Comparison of ENCODE assay signal across 8 mouse cellular contexts in genomic region chr2:148874617-148875334, GRCm38 (mm10). TPM values are rescaled to one million over a fixed set of nuclear protein-coding genes. Genes with fewer than 3 reads are reported as not detected.
DNase-seq lines count a peak whose midpoint lies in the region; ATAC-seq and TF ChIP-seq lines count a peak whose summit lies in the region.

No protein-coding gene starts in this region.

- peak overlapping the region; percentile 80 for H3K9ac ChIP-seq in hindbrain, embryonic 15.5 days
- H3K9ac ChIP-seq in liver, embryonic 13.5 days = peak overlapping the region; percentile 77
- H3K9ac ChIP-seq in neural tube, embryonic 13.5 days = peak overlapping the region; percentile 86

- WGBS in hindbrain, embryonic 15.5 days = under 1% methylated on average over 34 of the region's 34 CpGs
- WGBS in liver, embryonic 13.5 days (ENCODE audit: insufficient replicate concordance) = under 1% methylated on average over 34 of the region's 34 CpGs
- WGBS in neural tube, embryonic 13.5 days = 1% methylated on average over 34 of the region's 34 CpGs

- no peak for DNase-seq in cerebellum, postnatal 4 days (ENCODE audit: low spot score in 2 of 2)
- peak; percentile 46 for DNase-seq in adrenal gland, postnatal 36 days
- DNase-seq in liver, embryonic 13.5 days = no peak
- DNase-seq in urinary bladder, postnatal 25 days (ENCODE audit: low spot score) = no peak

- peaks cover 16% of the 10 kb centered on the region for H3K36me3 ChIP-seq in hindbrain, embryonic 15.5 days
- peaks cover 11% of the 10 kb centered on the region; the same call in 1 of the 2 replicates for H3K36me3 ChIP-seq in liver, embryonic 13.5 days
- peaks cover 24% of the 10 kb centered on the region for H3K36me3 ChIP-seq in neural tube, embryonic 13.5 days

- no peak for TF ChIP-seq POLR2A in embryonic fibroblast, embryonic 13.5 days (IDR thresholded peaks at IDR 0.05; ENCODE audit: low read depth, low read length)

- H3K4me2 ChIP-seq in hindbrain, embryonic 15.5 days = peak overlapping the region; percentile 92
- H3K4me2 ChIP-seq in liver, embryonic 13.5 days = peak overlapping the region; percentile 83
- H3K4me2 ChIP-seq in neural tube, embryonic 13.5 days = peak overlapping the region; percentile 92

- peak overlapping the region; percentile 88 for H3K4me3 ChIP-seq in embryonic fibroblast, embryonic 13.5 days (ENCODE audit: insufficient read depth, low read length)
- H3K4me3 ChIP-seq in hindbrain, embryonic 15.5 days = peak overlapping the region; percentile 81
- H3K4me3 ChIP-seq in liver, embryonic 13.5 days (replicated peaks) = peak overlapping the region; percentile 80
- peak overlapping the region; percentile 92 for H3K4me3 ChIP-seq in neural tube, embryonic 13.5 days

- H3K4me1 ChIP-seq in embryonic fibroblast, embryonic 13.5 days (ENCODE audit: control insufficient read depth, insufficient read depth, low read length) = peaks cover 10% of the 10 kb centered on the region
- peaks cover 30% of the 10 kb centered on the region for H3K4me1 ChIP-seq in hindbrain, embryonic 15.5 days (replicated peaks)
- H3K4me1 ChIP-seq in liver, embryonic 13.5 days (replicated peaks) = peaks cover 31% of the 10 kb centered on the region
- peaks cover 31% of the 10 kb centered on the region for H3K4me1 ChIP-seq in neural tube, embryonic 13.5 days (replicated peaks)

- TF ChIP-seq CTCF in embryonic fibroblast, embryonic 13.5 days (IDR thresholded peaks at IDR 0.05; ENCODE audit: borderline replicate concordance, insufficient read depth, low read length) = no peak

- ATAC-seq in cerebellum, adult (ENCODE audit: insufficient number of reproducible peaks, low FRiP score, low TSS enrichment) = peak; percentile 32
- ATAC-seq in hindbrain, embryonic 15.5 days (ENCODE audit: low FRiP score, low read depth) = peak; percentile 77
- peak; percentile 80 for ATAC-seq in liver, embryonic 13.5 days (ENCODE audit: low read depth)
- ATAC-seq in neural tube, embryonic 13.5 days (ENCODE audit: low read depth) = peak; percentile 80

- H3K27ac ChIP-seq in embryonic fibroblast, embryonic 13.5 days (ENCODE audit: insufficient read depth, low read length) = peak overlapping the region; percentile 35
- peak overlapping the region; percentile 87 for H3K27ac ChIP-seq in hindbrain, embryonic 15.5 days (replicated peaks)
- peak overlapping the region; percentile 76 for H3K27ac ChIP-seq in liver, embryonic 13.5 days
- peak overlapping the region; percentile 88 for H3K27ac ChIP-seq in neural tube, embryonic 13.5 days (replicated peaks)

- H3K27me3 ChIP-seq in hindbrain, embryonic 15.5 days = no peaks in the 10 kb centered on the region
- H3K27me3 ChIP-seq in liver, embryonic 13.5 days = no peaks in the 10 kb centered on the region
- no peaks in the 10 kb centered on the region for H3K27me3 ChIP-seq in neural tube, embryonic 13.5 days

- H3K9me3 ChIP-seq in hindbrain, embryonic 15.5 days = no peaks in the 10 kb centered on the region
- H3K9me3 ChIP-seq in liver, embryonic 13.5 days (replicated peaks) = no peaks in the 10 kb centered on the region
- no peaks in the 10 kb centered on the region for H3K9me3 ChIP-seq in neural tube, embryonic 13.5 days

RNA-seq across cellular contexts. Expression of gene Cst3, which starts 0.7 kb away (rescaled TPM):
- total RNA-seq in adrenal gland, postnatal 36 days (2021) = 100 to 1,000 TPM; 740 to 871 TPM
- polyA plus RNA-seq in embryonic fibroblast, embryonic 13.5 days (2011; ENCODE audit: insufficient read length, low read depth, missing spikeins) = 381 and 419 TPM in 2 replicates
- polyA plus RNA-seq in hindbrain, embryonic 15.5 days (2015; fragmentation: Nextera tagmentation; extraction: Ambion mirVana) = 672 and 703 TPM in 2 replicates
- polyA plus RNA-seq in liver, embryonic 13.5 days (2015; fragmentation: Nextera tagmentation; extraction: Ambion mirVana) = 128 and 144 TPM in 2 replicates
- 512 and 524 TPM in 2 replicates for polyA plus RNA-seq in neural tube, embryonic 13.5 days (2015; fragmentation: Nextera tagmentation; extraction: Ambion mirVana)

RNA-seq across cellular contexts. Expression of gene 9230104L09Rik, which starts 9.9 kb away (rescaled TPM):
- 1 to 10 TPM in 1 of 2 experiments, not detected in 1; 1.7 TPM for total RNA-seq in adrenal gland, postnatal 36 days (2021)
- not detected in 2 replicates for polyA plus RNA-seq in embryonic fibroblast, embryonic 13.5 days (2011; ENCODE audit: insufficient read length, low read depth, missing spikeins)
- not detected in 2 replicates for polyA plus RNA-seq in hindbrain, embryonic 15.5 days (2015; fragmentation: Nextera tagmentation; extraction: Ambion mirVana)
- not detected in 2 replicates for polyA plus RNA-seq in liver, embryonic 13.5 days (2015; fragmentation: Nextera tagmentation; extraction: Ambion mirVana)
- not detected in 2 replicates for polyA plus RNA-seq in neural tube, embryonic 13.5 days (2015; fragmentation: Nextera tagmentation; extraction: Ambion mirVana)

RNA-seq across cellular contexts. Expression of gene Cst9, which starts 39.8 kb away (rescaled TPM):
- not detected for total RNA-seq in adrenal gland, postnatal 36 days (2021)
- polyA plus RNA-seq in embryonic fibroblast, embryonic 13.5 days (2011; ENCODE audit: insufficient read length, low read depth, missing spikeins) = not detected in 2 replicates
- not detected in 2 replicates for polyA plus RNA-seq in hindbrain, embryonic 15.5 days (2015; fragmentation: Nextera tagmentation; extraction: Ambion mirVana)
- polyA plus RNA-seq in liver, embryonic 13.5 days (2015; fragmentation: Nextera tagmentation; extraction: Ambion mirVana) = 0.28 and 0.40 TPM in 2 replicates
- polyA plus RNA-seq in neural tube, embryonic 13.5 days (2015; fragmentation: Nextera tagmentation; extraction: Ambion mirVana) = not detected in 2 replicates

RNA-seq across cellular contexts. Expression of gene Cst13, which starts 54.9 kb away (rescaled TPM):
- not detected for total RNA-seq in adrenal gland, postnatal 36 days (2021)
- polyA plus RNA-seq in embryonic fibroblast, embryonic 13.5 days (2011; ENCODE audit: insufficient read length, low read depth, missing spikeins) = not detected in 2 replicates
- polyA plus RNA-seq in hindbrain, embryonic 15.5 days (2015; fragmentation: Nextera tagmentation; extraction: Ambion mirVana) = not detected in 2 replicates
- polyA plus RNA-seq in liver, embryonic 13.5 days (2015; fragmentation: Nextera tagmentation; extraction: Ambion mirVana) = not detected in 2 replicates
- polyA plus RNA-seq in neural tube, embryonic 13.5 days (2015; fragmentation: Nextera tagmentation; extraction: Ambion mirVana) = not detected in 2 replicates

Comparison
In these comparisons a context has a peak if more than half of its experiments do, and no peak if none do; other contexts are left out.
1. DNase-seq: peak in adrenal gland, postnatal 36 days (2 of 2); none in cerebellum, postnatal 4 days (0 of 2), liver, embryonic 13.5 days (single experiment) and urinary bladder, postnatal 25 days (single experiment).
2. H3K27ac ChIP-seq: peak in every context shown above with its lines; median percentile 88 in neural tube, embryonic 13.5 days; 87 in hindbrain, embryonic 15.5 days; 76 in liver, embryonic 13.5 days; 35 in embryonic fibroblast, embryonic 13.5 days.
3. Peak in every context shown above with its lines, with median percentiles within 50 percentile points of each other: ATAC-seq, H3K4me3 ChIP-seq, H3K4me2 ChIP-seq and H3K9ac ChIP-seq.